Mouse (Mus musculus): ENCODE measurements around the gene Sdad1. TPM values are rescaled to one million over a fixed set of nuclear protein-coding genes. Genes with fewer than 3 reads are reported as not detected.

The Sdad1 gene
- polyA plus RNA-seq, 1 experiment from 2014 or later = 38.8 TPM

DNA sequence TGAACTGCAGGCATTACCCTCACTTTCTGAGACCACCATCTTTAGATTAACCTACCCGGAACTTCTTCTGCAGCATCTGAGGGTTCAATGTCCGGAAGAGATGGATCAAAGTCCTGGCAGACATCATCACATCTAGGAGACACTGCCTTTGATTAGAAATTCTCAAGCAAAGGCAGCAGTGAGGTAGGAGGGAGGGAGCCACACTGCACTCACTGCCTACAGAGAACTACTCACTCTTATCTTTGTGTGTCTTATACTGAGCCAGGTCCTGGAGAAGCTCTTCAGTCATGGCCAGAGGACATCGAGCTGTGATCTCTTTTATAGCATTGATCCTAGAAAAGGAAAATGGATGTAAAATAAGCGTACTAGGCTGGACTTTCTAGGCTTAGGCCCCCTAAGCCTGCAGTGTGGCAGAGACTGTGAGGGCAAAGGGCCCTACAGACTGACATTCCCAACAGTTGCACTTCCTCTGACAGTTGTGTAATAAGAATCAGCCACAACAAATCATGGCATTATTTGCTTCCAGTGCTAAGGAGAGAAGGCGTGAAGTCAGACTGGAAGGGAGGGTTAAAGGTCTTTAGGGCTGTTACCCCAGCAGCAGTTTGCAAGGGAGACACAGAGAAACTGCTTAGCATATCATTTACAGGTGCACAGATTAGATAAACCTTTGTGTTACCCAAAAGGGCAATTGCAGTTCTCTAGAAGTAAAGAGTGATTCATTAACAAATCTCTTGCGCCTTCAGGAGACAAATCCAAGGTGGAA, 18.4 kb downstream of the Sdad1 start:
- H3K27ac ChIP-seq (replicated peaks; ENCODE audit: low read depth, low read length) = no peak overlapping the region
- no peak overlapping the region for H3K9ac ChIP-seq (replicated peaks; ENCODE audit: low read length)
- no peaks in the 10 kb centered on the region for H3K27me3 ChIP-seq (ENCODE audit: control insufficient read depth, insufficient read depth, low read length)
- no peaks in the 10 kb centered on the region for H3K9me3 ChIP-seq (ENCODE audit: control insufficient read depth, low read length)
- no peak overlapping the region for H3K4me3 ChIP-seq (replicated peaks; ENCODE audit: low read depth, low read length)
- no peak for ATAC-seq (ENCODE audit: low FRiP score, low TSS enrichment)
- no peaks in the 10 kb centered on the region for H3K4me1 ChIP-seq (ENCODE audit: control insufficient read depth, insufficient read depth, low read length)
- H3K36me3 ChIP-seq (ENCODE audit: control insufficient read depth, insufficient read depth, low read length) = peaks cover 96% of the 10 kb centered on the region
- 92% methylated on average over 6 of the region's 6 CpGs for WGBS
- H3K4me2 ChIP-seq (ENCODE audit: low read length) = no peak overlapping the region
- no peak for DNase-seq

DNA sequence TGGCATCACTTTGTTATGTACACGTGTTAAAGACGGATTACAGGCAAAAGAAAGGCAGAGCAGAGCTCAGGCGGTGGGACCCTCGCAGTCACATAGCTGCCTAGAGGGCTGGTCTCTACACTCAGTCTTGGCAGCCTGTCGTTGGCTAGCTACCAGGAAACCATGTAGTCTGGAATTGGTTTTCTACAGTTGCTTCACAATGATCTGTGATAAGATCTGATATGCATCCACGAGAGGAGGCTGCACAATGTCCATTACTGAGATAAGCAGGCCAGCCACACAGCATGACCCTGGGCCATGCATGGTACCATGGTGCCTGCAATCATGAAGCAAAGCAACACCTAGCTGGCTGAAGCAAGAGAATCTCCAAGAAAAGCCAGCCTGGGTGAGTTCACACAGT, 22.4 kb downstream of the Sdad1 start:
- Histone ChIP-seq H3K27ac (replicated peaks; ENCODE audit: low read depth, low read length) (no peak overlapping the region), H3K4me2 (ENCODE audit: low read length) (no peak overlapping the region), H3K36me3 (ENCODE audit: control insufficient read depth, insufficient read depth, low read length) (peaks cover 81% of the 10 kb centered on the region), H3K4me3 (replicated peaks; ENCODE audit: low read depth, low read length) (no peak overlapping the region), H3K4me1 (ENCODE audit: control insufficient read depth, insufficient read depth, low read length) (no peaks in the 10 kb centered on the region), H3K9ac (replicated peaks; ENCODE audit: low read length) (no peak overlapping the region), H3K27me3 (ENCODE audit: control insufficient read depth, insufficient read depth, low read length) (no peaks in the 10 kb centered on the region), H3K9me3 (ENCODE audit: control insufficient read depth, low read length) (no peaks in the 10 kb centered on the region)
- 82% methylated on average over 6 of the region's 6 CpGs for WGBS
- DNase-seq (no peak), ATAC-seq (ENCODE audit: low FRiP score, low TSS enrichment) (no peak)

DNA sequence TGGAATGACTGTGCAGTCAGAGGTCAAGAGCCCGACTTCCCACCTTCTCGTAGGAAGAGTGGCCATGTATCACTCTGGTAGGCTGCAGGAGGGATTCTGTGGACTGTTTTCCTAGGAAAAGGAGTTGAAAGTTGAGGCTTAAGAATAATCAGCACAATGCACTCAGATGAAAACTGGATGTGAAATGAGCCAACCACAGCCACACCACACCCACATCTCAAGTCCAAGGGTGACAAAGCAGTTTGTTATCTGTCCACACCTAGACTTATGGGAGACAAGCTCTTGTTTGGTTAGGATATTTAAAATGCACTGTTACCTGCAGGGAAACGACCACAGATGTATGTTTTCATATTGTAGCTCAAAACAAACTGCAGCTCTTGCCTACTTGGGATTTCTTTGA, 27.2 kb downstream of the Sdad1 start:
- H3K9ac ChIP-seq (replicated peaks; ENCODE audit: low read length) = no peak overlapping the region
- H3K27me3 ChIP-seq (ENCODE audit: control insufficient read depth, insufficient read depth, low read length) = no peaks in the 10 kb centered on the region
- H3K9me3 ChIP-seq (ENCODE audit: control insufficient read depth, low read length) = no peaks in the 10 kb centered on the region
- peaks cover 35% of the 10 kb centered on the region for H3K36me3 ChIP-seq (ENCODE audit: control insufficient read depth, insufficient read depth, low read length)
- H3K4me3 ChIP-seq (replicated peaks; ENCODE audit: low read depth, low read length) = no peak overlapping the region
- H3K4me2 ChIP-seq (ENCODE audit: low read length) = no peak overlapping the region
- ATAC-seq (ENCODE audit: low FRiP score, low TSS enrichment) (no peak), DNase-seq (no peak)
- peaks cover 7% of the 10 kb centered on the region for H3K4me1 ChIP-seq (ENCODE audit: control insufficient read depth, insufficient read depth, low read length)
- H3K27ac ChIP-seq (replicated peaks; ENCODE audit: low read depth, low read length) = no peak overlapping the region
- whole genome bisulfite sequencing = 75% methylated on average over 3 of the region's 3 CpGs

DNA sequence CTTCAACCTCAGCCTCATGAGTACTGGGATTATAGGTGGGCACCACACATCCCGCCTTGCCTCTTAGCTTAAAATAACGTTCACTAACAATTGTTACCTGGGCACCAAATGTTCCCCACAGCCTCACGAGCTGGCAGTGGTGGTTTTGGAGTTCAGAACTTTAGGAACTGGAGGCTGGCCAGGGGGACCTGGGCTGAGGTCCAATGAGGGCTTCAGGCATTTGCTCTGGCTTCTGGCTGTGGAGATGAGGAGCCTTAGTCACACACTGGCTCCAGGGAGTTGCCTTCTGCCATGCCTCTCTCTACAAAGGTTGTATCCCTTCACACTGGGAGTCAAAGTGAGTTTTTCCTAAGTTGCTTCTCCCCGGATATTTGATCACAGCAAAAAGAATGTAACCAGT, 27.7 kb downstream of the Sdad1 start:
- Histone ChIP-seq H3K27ac (replicated peaks; ENCODE audit: low read depth, low read length) (no peak overlapping the region), H3K9ac (replicated peaks; ENCODE audit: low read length) (no peak overlapping the region), H3K4me2 (ENCODE audit: low read length) (no peak overlapping the region), H3K27me3 (ENCODE audit: control insufficient read depth, insufficient read depth, low read length) (no peaks in the 10 kb centered on the region), H3K4me1 (ENCODE audit: control insufficient read depth, insufficient read depth, low read length) (peaks cover 7% of the 10 kb centered on the region), H3K4me3 (replicated peaks; ENCODE audit: low read depth, low read length) (no peak overlapping the region), H3K9me3 (ENCODE audit: control insufficient read depth, low read length) (no peaks in the 10 kb centered on the region), H3K36me3 (ENCODE audit: control insufficient read depth, insufficient read depth, low read length) (peaks cover 30% of the 10 kb centered on the region)
- WGBS = 85% methylated on average over 4 of the region's 4 CpGs
- ATAC-seq (ENCODE audit: low FRiP score, low TSS enrichment) = no peak
- DNase-seq = no peak

DNA sequence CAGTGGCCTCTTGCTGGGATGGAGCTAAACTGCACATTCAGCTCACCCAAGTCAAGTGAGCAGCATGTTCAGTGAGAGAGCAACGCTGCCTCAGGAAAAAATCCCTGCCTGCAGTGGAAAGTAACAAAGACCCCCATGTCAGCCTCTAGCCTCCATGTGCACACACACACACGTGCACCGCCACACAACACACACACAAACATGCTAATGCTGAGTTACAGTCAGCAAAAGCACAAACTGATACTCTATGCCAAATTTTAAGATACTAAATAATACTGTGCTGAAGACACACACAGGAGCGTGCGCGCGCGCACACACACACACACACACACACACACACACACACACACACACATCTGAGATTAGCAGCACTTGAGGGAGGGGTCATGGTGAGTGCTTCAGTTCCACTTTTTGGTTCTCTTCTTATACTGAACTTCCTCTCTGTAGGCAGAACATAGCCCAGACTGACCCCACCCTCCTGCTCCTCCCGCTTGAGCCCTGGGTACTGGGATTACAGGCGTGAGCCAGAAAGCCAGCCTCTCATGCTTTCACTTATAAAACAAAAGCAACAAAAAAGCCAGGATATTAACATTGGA, 31.2 kb downstream of the Sdad1 start:
- H3K9ac ChIP-seq (replicated peaks; ENCODE audit: low read length) = no peak overlapping the region
- no peak for ATAC-seq (ENCODE audit: low FRiP score, low TSS enrichment)
- H3K4me1 ChIP-seq (ENCODE audit: control insufficient read depth, insufficient read depth, low read length) = peaks cover 7% of the 10 kb centered on the region
- no peak for DNase-seq
- no peaks in the 10 kb centered on the region for H3K9me3 ChIP-seq (ENCODE audit: control insufficient read depth, low read length)
- 0 out of 2 replicates have a peak, but pooled peaks cover 2% of the 10 kb centered on the region for H3K36me3 ChIP-seq (ENCODE audit: control insufficient read depth, insufficient read depth, low read length)
- H3K4me2 ChIP-seq (ENCODE audit: low read length) = peak overlapping the region; percentile 87; the same call in 1 of the 2 replicates
- no peaks in the 10 kb centered on the region; the same call in 1 of the 2 replicates for H3K27me3 ChIP-seq (ENCODE audit: control insufficient read depth, insufficient read depth, low read length)
- 83% methylated on average over 10 of the region's 10 CpGs for WGBS
- no peak overlapping the region for H3K4me3 ChIP-seq (replicated peaks; ENCODE audit: low read depth, low read length)
- 0 out of 2 replicates have a peak overlapping the region, but pooled peaks have one; percentile 49 for H3K27ac ChIP-seq (replicated peaks; ENCODE audit: low read depth, low read length)

DNA sequence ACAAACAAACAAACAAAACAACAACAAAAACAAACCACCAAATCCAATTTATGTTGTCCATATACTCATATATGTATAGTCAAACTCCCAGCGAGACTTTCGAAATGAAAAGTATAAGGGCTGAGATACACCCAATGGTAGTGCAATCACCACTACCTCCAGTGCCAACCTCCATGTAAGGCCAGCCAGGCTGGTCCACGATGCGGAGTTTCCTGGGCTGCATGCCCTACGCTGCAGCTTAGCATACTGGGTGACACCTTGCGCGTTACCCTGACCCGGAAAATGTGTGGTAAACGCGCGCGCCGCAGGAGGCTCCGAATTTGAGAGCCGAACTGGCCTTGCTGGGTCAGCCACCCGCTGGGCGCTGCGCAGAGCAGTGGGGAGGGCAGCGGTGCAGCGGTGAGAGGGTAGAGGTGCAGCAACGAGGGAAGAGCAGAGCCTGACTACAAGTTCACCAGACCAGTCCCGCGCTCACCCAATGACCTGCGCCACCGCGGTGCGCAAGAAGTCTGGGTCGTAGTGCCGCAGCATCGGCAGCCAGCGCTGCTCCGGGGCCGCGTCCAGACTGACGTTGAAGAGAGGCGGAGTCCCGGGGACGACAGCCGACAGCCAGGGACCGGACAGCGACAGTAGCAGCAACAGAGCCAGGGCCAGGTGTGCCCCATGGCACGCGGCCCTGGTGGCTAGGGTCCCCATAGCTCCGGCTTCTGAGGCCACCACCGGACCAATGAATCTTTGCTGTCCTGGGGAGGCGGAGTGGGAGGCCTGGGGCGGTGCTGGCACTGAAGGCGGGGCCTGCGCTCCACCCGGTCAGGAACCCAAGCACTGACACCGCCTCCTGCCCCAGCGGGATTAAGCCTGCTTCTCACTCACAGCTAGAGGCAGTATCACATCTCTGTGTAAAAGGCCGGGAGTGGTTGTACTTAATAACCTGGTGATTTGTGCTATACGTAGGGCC, 32.6 kb downstream of the Sdad1 start, which contains the start of gene Naaa:
Gene Naaa (minus strand): TSS at position 734 of the 958 bp plus-strand sequence.
- Histone ChIP-seq H3K36me3 (ENCODE audit: control insufficient read depth, insufficient read depth, low read length) (no peaks in the 10 kb centered on the region), H3K9me3 (ENCODE audit: control insufficient read depth, low read length) (no peaks in the 10 kb centered on the region), H3K4me1 (ENCODE audit: control insufficient read depth, insufficient read depth, low read length) (peaks cover 7% of the 10 kb centered on the region), H3K27me3 (ENCODE audit: control insufficient read depth, insufficient read depth, low read length) (no peaks in the 10 kb centered on the region; the same call in 1 of the 2 replicates), H3K4me3 (replicated peaks; ENCODE audit: low read depth, low read length) (peak within 1 kb of the TSS; percentile 58), H3K9ac (replicated peaks; ENCODE audit: low read length) (peak within 1 kb of the TSS; percentile 61), H3K27ac (replicated peaks; ENCODE audit: low read depth, low read length) (peak within 1 kb of the TSS; percentile 49), H3K4me2 (ENCODE audit: low read length) (peak within 1 kb of the TSS; percentile 87)
- ATAC-seq (ENCODE audit: low FRiP score, low TSS enrichment) (peak; percentile 86), DNase-seq (peak; percentile 83)
- WGBS = 3% methylated on average over 54 of the region's 54 CpGs

DNA sequence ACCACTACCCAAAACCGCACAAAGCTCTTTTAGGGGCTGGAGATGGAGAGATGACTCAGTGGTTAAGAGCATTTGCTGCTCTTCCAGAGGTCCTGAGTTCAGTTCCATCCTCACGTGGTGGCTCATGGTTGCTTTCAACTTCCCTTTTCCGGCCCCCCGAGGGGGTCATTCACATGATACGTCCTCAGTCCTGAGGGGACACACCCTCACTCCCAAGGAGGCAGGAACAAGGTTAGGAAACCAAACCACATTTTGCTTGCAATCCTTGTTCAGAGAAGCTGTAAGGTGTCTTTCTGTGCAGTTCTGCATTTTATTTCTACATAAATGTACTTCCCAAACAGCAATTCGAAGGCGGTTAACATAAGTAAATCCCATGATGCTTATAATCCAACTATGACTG, 39.8 kb downstream of the Sdad1 start:
- no peak overlapping the region for H3K4me3 ChIP-seq (replicated peaks; ENCODE audit: low read depth, low read length)
- no peaks in the 10 kb centered on the region for H3K27me3 ChIP-seq (ENCODE audit: control insufficient read depth, insufficient read depth, low read length)
- H3K27ac ChIP-seq (replicated peaks; ENCODE audit: low read depth, low read length) = no peak overlapping the region
- H3K4me1 ChIP-seq (ENCODE audit: control insufficient read depth, insufficient read depth, low read length) = no peaks in the 10 kb centered on the region
- H3K9ac ChIP-seq (replicated peaks; ENCODE audit: low read length) = no peak overlapping the region
- H3K4me2 ChIP-seq (ENCODE audit: low read length) = no peak overlapping the region
- DNase-seq (no peak), ATAC-seq (ENCODE audit: low FRiP score, low TSS enrichment) (no peak)
- 88% methylated on average over 7 of the region's 7 CpGs for WGBS
- H3K9me3 ChIP-seq (ENCODE audit: control insufficient read depth, low read length) = no peaks in the 10 kb centered on the region
- H3K36me3 ChIP-seq (ENCODE audit: control insufficient read depth, insufficient read depth, low read length) = no peaks in the 10 kb centered on the region

DNA sequence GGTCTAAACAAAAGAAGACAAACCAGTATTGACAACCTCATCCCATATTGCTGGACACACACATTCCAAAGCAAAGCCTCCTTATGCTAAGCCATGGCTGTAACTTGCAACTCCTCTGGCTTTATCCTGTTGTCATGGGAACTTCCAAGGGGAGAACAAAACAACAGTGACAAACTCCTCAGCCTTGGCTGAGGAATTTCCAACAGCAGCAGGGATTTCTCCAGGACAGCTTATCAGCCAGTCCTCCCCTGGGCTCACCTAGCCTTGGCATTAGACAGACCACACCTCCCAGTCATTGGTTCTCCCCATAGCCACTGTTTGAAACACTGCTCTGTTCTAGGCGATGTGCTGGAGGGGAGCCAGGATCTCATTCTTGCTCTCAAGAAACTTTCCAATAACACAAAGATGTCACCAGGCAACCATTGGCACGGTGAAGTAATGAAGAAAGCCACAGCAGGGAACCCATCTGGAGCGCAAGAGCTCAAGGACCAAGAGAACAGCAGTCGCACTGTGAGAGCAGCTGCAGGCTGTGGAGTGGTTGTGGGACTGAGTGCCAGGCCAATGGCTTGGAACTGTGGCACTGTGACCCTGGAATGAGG, 46.4 kb downstream of the Sdad1 start:
- Histone ChIP-seq H3K4me2 (ENCODE audit: low read length) (no peak overlapping the region), H3K9ac (replicated peaks; ENCODE audit: low read length) (no peak overlapping the region), H3K4me3 (replicated peaks; ENCODE audit: low read depth, low read length) (no peak overlapping the region), H3K9me3 (ENCODE audit: control insufficient read depth, low read length) (no peaks in the 10 kb centered on the region), H3K27ac (replicated peaks; ENCODE audit: low read depth, low read length) (no peak overlapping the region), H3K4me1 (ENCODE audit: control insufficient read depth, insufficient read depth, low read length) (peaks cover 5% of the 10 kb centered on the region; the same call in 1 of the 2 replicates), H3K27me3 (ENCODE audit: control insufficient read depth, insufficient read depth, low read length) (no peaks in the 10 kb centered on the region), H3K36me3 (ENCODE audit: control insufficient read depth, insufficient read depth, low read length) (no peaks in the 10 kb centered on the region)
- DNase-seq (peak; percentile 80), ATAC-seq (ENCODE audit: low FRiP score, low TSS enrichment) (peak; percentile 79)
- 3% methylated on average over 4 of the region's 4 CpGs for WGBS

Data from midbrain, embryonic 14.5 days (tissue).